Mouse (Mus musculus): ENCODE results near the gene Prox2.
"Not testable (repeated sequence)": the region's sequence is repeated elsewhere in the genome, so short reads cannot be mapped to it uniquely, and the experiment has no call there.

Prox2 gene

GRCm38 (mm10) chr12:85110698-85111592, at the start of gene Prox2, which contains the start of gene Dlst:
Gene Prox2, minus strand, starts transcription at chr12:85110759.
Gene Dlst, plus strand, starts transcription at chr12:85110833.
- DNase-seq (ENCODE audit: low spot score): peak; percentile 94

- DNase-seq (ENCODE audit: low spot score): no peak
Measured at GRCm38 (mm10) chr12:85159592-85159991, 49.0 kb upstream of the Prox2 start.

DNA sequence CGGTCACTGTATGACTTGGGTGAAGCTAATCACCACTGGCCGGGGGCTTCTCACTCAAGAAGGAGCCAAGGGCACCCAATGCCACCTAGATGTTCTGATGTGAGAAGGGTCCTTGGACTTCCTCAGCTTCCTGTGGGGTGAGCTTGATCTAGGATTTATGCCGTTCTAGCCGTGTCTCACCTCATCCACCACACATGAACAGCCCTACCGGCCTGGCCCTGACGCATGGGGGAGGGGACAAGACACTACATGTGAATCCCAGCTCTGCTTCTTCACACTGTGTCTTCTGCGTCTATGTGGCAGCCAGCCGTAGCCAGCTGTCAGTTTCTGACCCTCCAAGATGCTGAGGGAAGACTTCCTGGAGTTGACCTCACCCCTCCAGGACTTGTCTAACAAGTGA, 48.2 kb upstream of the Prox2 start:
- DNase-seq (ENCODE audit: low spot score): no peak

DNA sequence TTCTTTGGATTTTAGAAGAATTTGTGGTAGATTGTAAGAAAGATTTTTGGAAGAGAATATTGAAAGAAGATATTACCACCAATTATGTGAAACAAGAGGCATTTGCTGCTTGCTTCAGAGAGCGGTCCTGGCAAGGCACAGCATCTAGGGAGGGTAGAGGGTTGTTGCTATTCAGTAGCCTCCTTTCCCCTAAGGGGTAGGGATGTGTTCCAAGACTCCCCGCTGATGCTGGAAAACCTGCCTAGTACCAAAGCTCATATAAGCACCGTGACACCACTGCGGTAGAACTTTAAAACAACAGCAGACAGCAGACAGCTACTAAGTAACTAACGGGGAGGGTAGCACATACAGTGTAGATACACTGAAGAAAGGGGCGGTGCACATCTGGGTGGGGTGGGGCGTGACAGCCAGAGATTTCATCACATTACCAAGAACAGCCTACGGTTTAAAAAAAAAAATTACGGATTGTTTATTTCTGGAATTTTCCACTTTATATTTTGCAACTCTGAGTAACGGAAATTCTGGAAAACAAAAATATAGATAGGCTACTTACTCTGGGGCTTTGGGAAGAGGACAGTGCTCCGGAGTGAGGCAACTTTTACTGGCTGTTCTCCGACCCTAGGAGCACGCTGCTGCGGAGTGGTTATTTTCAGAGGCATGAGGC, 47.4 kb upstream of the Prox2 start:
- no peak for DNase-seq (ENCODE audit: low spot score)

GRCm38 (mm10) chr12:85156324-85156723, 45.8 kb upstream of the Prox2 start:
- no peak for DNase-seq (ENCODE audit: low spot score)

- DNase-seq (ENCODE audit: low spot score): no peak
Measured at GRCm38 (mm10) chr12:85153011-85153410, 42.5 kb upstream of the Prox2 start.

- peak; percentile 52 for DNase-seq (ENCODE audit: low spot score)
Measured at GRCm38 (mm10) chr12:85151002-85151774, 40.6 kb upstream of the Prox2 start, which contains the start of gene Rps6kl1. Gene Rps6kl1, minus strand, starts transcription at chr12:85151264.

- no peak for DNase-seq (ENCODE audit: low spot score)
Measured at GRCm38 (mm10) chr12:85150321-85151001, 39.9 kb upstream of the Prox2 start.

DNA sequence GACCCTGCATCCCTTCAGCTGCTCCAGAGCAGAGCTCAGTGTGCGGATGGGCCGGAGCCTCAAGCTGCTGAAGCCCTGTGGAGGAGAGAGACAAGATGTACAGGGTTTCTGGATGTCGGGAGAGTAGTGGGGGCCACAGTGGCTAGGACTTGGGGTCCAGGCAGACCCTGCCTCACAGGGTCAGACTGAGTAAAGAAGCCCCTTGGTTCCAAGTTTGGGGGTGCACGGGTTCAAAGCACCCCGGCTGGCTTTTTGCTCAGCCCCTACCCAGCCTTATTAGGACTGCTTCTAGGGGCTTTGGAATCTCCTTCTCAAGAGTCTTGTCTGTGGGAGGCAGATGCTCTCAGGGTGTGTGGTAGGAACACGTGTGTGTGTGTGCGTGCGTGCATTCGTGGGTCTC, 36.3 kb upstream of the Prox2 start:
- no peak for DNase-seq (ENCODE audit: low spot score)

GRCm38 (mm10) chr12:85146355-85146754, 35.8 kb upstream of the Prox2 start:
- peak; percentile 50 for DNase-seq (ENCODE audit: low spot score)

- DNase-seq (ENCODE audit: low spot score): no peak
Measured at GRCm38 (mm10) chr12:85145630-85146029, 35.1 kb upstream of the Prox2 start.

GRCm38 (mm10) chr12:85144821-85145220, 34.3 kb upstream of the Prox2 start:
- no peak for DNase-seq (ENCODE audit: low spot score)

- not testable (repeated sequence) for DNase-seq (ENCODE audit: low spot score)
Measured at GRCm38 (mm10) chr12:85144276-85144675, 33.7 kb upstream of the Prox2 start.

DNA sequence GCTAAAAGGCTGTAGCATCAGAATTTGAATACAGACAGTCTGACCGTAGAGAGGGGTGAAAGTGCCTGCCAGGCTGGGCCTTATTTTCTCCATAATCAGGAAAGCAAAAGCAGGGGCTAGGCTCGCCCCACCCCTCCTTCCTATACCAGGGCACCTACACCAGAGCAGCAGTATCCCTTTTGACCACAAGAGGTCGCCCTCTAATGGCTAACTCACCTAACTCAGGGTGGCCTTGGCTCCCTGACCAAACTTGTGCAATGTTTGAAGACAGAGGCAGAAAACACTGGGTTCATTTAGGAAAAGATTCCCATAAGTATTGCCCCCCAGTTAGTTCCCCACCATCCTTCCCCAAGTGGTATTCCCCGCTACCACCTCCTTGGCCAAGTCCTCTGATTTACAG, 32.2 kb upstream of the Prox2 start:
- peak; percentile 93 for DNase-seq (ENCODE audit: low spot score)

DNA sequence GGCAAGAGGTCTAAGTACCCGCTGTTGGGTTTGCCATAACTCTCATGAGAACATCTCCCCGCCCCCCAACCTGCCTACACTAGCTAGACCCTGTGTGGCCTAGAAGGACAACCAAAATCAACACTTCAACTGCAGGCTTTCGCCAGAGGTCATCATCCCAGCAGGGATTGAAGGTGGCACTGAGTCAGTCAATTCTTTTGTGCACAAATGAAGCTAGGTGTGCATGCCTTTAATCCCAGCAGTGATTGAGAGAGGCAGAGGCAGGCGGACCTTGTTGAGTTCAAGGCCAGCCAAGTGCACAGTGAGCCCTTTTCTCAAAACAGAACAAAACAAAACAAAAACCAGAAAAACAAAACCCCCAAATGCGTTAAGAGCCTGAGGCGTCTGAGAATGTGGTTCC, 30.5 kb upstream of the Prox2 start:
- no peak for DNase-seq (ENCODE audit: low spot score)

DNA sequence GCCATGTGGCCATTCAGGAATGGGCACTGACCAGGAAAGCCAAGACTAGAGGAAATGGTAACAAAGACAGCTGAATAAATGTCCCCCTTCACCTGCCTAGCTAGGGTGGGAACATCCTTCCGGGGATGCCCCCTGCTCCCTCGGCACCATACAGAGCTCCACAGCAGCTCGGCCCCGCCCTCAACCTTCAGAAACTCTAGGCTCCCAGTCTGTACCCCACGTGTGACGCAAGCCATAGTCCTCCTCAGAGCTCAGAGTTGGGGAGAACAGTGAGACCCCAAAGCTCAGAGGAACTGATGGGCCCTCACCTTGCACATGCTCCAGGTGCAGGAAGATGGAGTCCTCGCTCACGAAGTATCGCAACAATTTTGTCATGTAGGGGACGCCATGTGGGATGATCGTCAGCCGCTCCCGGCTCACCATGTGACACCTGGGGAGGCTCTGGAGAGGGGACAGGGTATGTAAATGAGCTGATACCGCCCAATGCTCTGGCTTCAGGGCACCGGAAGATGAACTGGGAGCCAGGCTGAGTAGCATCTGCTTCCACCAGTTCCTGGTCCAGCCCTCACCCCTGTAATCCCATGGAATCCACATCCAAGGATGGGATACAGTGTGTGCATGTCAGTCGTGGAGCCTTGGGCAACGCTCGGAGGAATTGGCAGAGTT, 29.6 kb upstream of the Prox2 start:
- no peak for DNase-seq (ENCODE audit: low spot score)

DNA sequence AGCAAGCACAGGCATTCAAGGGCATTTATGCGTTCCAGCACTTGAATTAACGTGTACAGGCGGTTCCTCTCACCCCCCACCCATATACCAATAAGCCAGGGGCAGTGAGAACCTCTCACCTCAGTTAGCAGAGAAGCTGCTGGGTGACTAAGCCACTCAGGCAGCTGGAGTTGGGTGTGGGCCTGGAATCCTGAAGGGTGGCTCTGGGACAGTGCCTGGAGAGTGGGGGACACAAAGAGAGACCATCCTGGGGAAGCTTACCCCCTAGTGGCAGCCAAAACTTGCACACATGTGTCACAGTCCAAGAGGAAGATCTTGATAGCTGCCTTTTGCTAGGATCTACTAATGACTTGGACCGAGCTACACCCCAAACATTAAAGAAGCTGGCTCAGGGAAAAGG, 26.1 kb upstream of the Prox2 start:
- DNase-seq (ENCODE audit: low spot score): no peak

GRCm38 (mm10) chr12:85135513-85136470, 25.2 kb upstream of the Prox2 start:
- no peak for DNase-seq (ENCODE audit: low spot score)

DNA sequence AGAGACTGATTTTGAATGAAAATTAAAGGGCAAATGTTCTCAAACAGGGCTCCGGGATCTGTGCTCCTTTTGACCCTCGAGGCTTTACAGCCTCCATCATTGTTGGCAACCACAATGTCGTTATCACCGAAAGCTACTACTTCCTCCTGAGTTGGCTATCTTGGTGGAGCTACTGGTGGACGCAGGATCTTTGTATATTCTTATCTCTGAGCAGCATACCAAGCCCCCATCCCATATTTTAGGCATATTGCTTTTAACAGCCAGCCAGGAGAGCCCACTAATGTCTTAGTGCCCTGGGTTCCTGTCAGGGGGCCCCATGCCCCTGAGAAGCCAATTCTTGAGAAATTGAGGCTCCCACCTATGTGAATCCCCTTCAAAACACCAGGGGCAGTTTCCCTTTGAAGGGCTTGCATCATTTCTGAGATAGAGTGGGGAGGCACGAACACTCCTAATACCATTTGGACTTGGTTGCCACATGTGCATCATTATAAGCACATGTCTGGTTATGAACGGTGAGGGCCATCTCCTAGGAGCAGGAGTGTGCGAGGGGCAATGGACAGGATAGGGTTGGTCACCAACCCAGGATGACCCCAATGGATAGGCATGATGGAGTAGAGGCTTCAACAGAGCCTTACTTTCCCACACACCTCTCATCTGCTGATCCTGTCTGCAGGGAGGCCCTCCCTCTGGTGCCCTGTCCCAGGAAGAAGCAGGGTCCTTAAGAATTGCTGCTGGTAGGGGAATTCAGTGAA, 23.7 kb upstream of the Prox2 start:
- DNase-seq (ENCODE audit: low spot score): no peak
